Mouse (Mus musculus) kidney, embryonic 14.5 days (tissue): Measurements from ENCODE around the gene Gzmm. TPM values are rescaled to one million over a fixed set of nuclear protein-coding genes. Genes with fewer than 3 reads are reported as not detected.
A peak's percentile ranks its signal among the peaks of the same experiment; 100 is the strongest.

Experiments
- ATAC-seq: fragments of 200-750 bp; cut with Nextera tagmentation; 2 replicates; pipeline ENCODE4 v1.8.0; 2017; ENCODE audit warnings: moderate number of reproducible peaks, mild to moderate bottlenecking, moderate TSS enrichment, moderate library complexity; ENCODE audit not compliant: low FRiP score, low TSS enrichment
- H3K27ac ChIP-seq: fragments of 300-500 bp; sonication (generic); 2 replicates; pipeline ENCODE4 v1.5.1; 2014; ENCODE audit warnings: low read depth, mild to moderate bottlenecking, low read length, moderate library complexity, mixed read lengths
- H3K27me3 ChIP-seq: fragments of 300-500 bp; sonication (generic); 2 replicates; pipeline ENCODE4 v1.6.1; 2014; ENCODE audit warnings: mild to moderate bottlenecking, low read length; ENCODE audit not compliant: control insufficient read depth, insufficient read depth
- H3K36me3 ChIP-seq: fragments of 300-500 bp; sonication (generic); 2 replicates; pipeline ENCODE4 v1.6.1; 2014; ENCODE audit warnings: low read length, mixed read lengths; ENCODE audit not compliant: control insufficient read depth, insufficient read depth
- H3K4me1 ChIP-seq: fragments of 300-500 bp; sonication (generic); 2 replicates; pipeline ENCODE4 v1.6.1; 2014; ENCODE audit warnings: low read length, mixed read lengths; ENCODE audit not compliant: control insufficient read depth, insufficient read depth
- H3K4me2 ChIP-seq: fragments of 300-500 bp; sonication (generic); replicated peaks from 2 replicates; pipeline ENCODE4 v1.6.1; 2014; ENCODE audit warnings: low read depth, mild to moderate bottlenecking, low read length
- H3K4me3 ChIP-seq: fragments of 300-500 bp; sonication (generic); 2 replicates; pipeline ENCODE4 v1.5.1; 2014; ENCODE audit warnings: mild to moderate bottlenecking, low read length
- H3K9ac ChIP-seq: fragments of 300-500 bp; sonication (generic); 2 replicates; pipeline ENCODE4 v1.6.1; 2014; ENCODE audit warnings: low read depth, mild to moderate bottlenecking, low read length, moderate library complexity
- H3K9me3 ChIP-seq: fragments of 300-500 bp; sonication (generic); 2 replicates; pipeline ENCODE4 v1.6.1; 2016; ENCODE audit warnings: low read length; ENCODE audit not compliant: control insufficient read depth
- WGBS: fragments of 180-500 bp; shearing (Covaris S2); extraction: QIAGEN DNeasy Blood & Tissue Kit; methylation state at CpG from one replicate; pipeline ENCODE4 v1.1.7; 2014; 5-methylcytosine and 5-hydroxymethylcytosine counted together
- polyA plus RNA-seq: library from polyadenylated mRNA; unstranded; fragments of >200 nt; fragmentation: Nextera tagmentation; extraction: Ambion mirVana; gene quantifications from 2 replicates; pipeline ENCODE4 v1.2.1, GENCODE M21; 2014

The Gzmm gene
- polyA plus RNA-seq, 1 experiment from 2014 or later = 0.61 TPM

DNA sequence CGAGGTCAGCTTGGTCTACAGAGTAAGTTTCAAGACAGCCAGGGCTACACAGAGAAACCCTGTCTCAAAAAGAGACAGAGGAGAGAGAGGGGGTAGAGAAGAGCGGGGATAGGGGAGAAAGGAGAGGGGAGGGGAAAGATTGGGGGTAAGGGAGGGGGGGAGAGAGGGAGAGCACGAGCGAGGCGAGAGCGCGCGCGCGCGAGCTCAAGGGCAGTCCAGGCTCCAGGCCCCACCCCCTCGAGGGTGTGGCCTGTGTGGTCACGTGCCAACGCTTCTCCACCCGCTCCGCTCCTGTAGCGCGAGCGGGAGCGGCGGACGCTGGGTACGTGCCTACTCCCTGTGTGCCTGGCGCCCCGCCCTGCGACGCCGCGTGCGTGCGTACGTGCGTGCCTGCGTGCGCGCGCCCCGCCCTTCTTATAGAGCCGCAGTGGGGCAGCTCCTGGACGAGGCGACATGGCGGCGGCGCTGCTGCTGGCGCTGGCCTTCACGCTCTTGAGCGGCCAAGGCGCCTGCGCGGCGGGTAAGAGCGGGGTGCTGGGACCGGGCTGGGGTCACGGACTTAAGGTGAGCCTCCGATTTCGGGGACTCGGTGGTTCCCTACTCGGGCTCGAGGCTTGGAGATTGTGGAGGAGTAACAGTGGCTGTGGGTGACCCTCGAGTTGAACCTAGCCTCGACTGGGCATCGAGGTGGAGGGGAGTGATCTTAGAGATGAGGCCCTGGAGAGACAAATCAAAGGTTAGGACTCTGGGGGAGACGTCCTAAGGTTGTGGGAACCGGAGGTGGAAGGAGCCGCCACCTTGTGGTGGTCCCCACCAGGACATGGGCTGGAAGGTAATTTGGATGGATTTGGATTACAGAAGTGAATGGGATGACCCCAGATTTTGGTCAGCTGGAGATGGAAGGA lies 15.5 kb downstream of the Gzmm start, which contains the start of gene Bsg:
TSS of gene Bsg (plus strand) at position 427 of the 905 bp plus-strand sequence.
- peak within 1 kb of the TSS; percentile 80; the same call in 1 of the 2 replicates for H3K27ac ChIP-seq
- peaks cover 23% of the 10 kb centered on the region for H3K36me3 ChIP-seq
- WGBS = under 1% methylated on average over 54 of the region's 65 CpGs
- ATAC-seq = peak; percentile 96
- no peaks in the 10 kb centered on the region for H3K9me3 ChIP-seq
- H3K4me2 ChIP-seq = peak within 1 kb of the TSS; percentile 86
- H3K27me3 ChIP-seq = no peaks in the 10 kb centered on the region
- H3K9ac ChIP-seq = peak within 1 kb of the TSS; percentile 95
- peaks cover 42% of the 10 kb centered on the region for H3K4me1 ChIP-seq
- peak within 1 kb of the TSS; percentile 91 for H3K4me3 ChIP-seq

DNA sequence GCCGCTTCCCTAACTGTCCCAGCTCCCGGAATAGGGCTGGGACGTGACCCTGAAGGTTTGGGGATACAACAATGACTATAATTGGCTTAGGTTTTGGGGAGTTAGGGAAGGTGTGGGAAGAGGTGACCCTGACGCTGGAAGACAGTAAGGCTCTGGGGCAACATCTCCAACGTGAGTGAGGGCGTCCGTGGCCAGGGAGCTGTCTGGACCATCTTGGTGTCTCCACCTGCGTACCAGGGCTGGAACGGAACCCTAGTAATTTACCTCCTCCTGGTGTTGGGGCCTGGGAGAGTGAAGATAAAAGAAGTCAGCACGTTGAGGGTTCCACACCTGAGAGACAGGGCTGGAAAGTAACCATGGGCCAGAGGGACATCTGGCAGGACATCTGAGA lies 16.1 kb downstream of the Gzmm start:
- no peaks in the 10 kb centered on the region for H3K27me3 ChIP-seq
- H3K4me1 ChIP-seq = peaks cover 42% of the 10 kb centered on the region
- ATAC-seq = no peak
- no peaks in the 10 kb centered on the region for H3K9me3 ChIP-seq
- H3K36me3 ChIP-seq = peaks cover 30% of the 10 kb centered on the region
- peak overlapping the region; percentile 86 for H3K4me2 ChIP-seq
- peak overlapping the region; percentile 95 for H3K9ac ChIP-seq
- peak overlapping the region; percentile 91 for H3K4me3 ChIP-seq
- peak overlapping the region; percentile 80; the same call in 1 of the 2 replicates for H3K27ac ChIP-seq
- WGBS = 3% methylated on average over 10 of the region's 10 CpGs

DNA sequence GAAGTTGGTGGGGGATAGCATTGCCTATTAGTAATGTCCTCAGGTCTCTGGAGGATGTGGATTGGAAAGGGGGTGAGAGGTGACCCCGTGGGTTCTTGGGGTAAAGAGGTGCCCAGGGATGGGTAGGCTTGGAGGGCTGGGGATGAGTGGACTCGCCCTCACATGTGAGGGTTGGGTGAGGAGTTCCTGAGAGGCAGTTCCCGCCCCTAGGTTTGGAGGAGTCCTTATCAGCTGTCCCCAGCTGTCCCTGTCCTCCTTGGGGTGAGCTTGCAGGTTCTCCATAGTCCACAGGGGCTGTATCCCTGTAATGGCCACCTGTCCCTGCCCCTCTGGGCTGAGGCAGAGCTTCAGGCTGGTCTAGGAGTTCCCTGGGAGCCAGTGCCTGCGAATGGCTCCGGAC lies 17.1 kb downstream of the Gzmm start:
- peaks cover 38% of the 10 kb centered on the region for H3K4me1 ChIP-seq
- H3K27ac ChIP-seq = no peak overlapping the region
- H3K4me3 ChIP-seq = peak overlapping the region; percentile 91; the same call in 1 of the 2 replicates
- WGBS = 93% methylated on average over 5 of the region's 5 CpGs
- H3K27me3 ChIP-seq = no peaks in the 10 kb centered on the region
- H3K9ac ChIP-seq = peak overlapping the region; percentile 95; the same call in 1 of the 2 replicates
- H3K9me3 ChIP-seq = no peaks in the 10 kb centered on the region
- no peak for ATAC-seq
- H3K4me2 ChIP-seq = peak overlapping the region; percentile 86; the same call in 1 of the 2 replicates
- H3K36me3 ChIP-seq = peaks cover 40% of the 10 kb centered on the region

DNA sequence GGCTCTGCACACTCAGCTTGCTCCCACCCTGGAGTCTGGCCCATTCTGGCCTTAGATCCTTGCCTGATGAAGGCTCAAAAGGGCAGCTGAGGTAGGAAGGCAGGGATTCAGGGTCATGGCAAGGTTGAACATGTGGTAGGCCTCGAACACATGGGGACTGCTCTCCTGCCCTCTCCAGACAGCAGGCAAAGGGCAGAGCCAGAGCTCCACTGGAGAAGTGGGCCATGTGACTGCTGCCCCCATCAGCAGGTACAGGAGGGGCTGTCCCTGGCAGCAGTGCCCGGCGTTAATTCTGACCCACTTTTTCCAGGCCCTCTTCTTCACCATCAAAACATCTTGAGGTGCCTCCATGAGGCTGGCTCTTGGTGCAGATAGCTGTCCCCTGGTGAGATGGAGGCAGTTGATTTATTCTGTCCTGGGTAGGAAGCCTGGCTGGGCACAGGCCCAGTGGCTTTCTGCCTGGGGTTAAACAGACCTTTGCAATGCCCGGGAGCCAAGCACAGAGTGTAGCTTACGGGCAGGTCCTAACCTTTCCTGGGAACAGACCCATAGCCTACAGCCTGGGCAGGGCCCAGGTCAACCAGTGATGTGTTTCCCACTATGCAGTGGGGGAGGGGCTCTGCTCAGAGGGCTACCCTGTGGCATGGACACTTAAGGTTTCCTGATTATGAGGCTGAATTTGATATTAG lies 17.7 kb downstream of the Gzmm start:
- ATAC-seq = no peak
- Histone ChIP-seq H3K4me3 (no peak overlapping the region; the same call in 1 of the 2 replicates), H3K36me3 (peaks cover 46% of the 10 kb centered on the region), H3K9me3 (no peaks in the 10 kb centered on the region), H3K4me2 (peak overlapping the region; percentile 86; the same call in 1 of the 2 replicates), H3K9ac (peak overlapping the region; percentile 12; the same call in 1 of the 2 replicates), H3K27me3 (no peaks in the 10 kb centered on the region), H3K27ac (no peak overlapping the region), H3K4me1 (peaks cover 32% of the 10 kb centered on the region)
- WGBS = 82% methylated on average over 5 of the region's 5 CpGs

DNA sequence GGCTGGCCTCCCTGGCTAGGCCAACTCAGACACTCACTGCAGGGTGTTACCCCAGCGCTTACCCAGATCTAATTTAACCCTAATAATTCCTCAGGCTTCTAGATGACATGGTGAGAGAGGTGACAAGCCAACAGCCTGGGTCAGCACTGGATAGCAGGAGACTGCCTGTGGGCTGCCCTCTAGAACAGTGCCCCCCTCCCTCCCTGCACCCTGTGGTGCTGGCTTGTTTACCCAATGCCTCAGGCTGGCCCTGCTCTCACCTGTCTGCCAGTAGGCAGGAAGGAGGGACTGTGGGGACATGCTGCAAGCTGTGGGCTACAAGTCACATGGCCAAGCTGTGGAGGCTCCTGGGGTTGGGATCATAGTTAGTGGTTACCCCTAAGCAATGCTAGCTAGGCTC lies 18.3 kb downstream of the Gzmm start:
- Histone ChIP-seq H3K4me1 (peaks cover 31% of the 10 kb centered on the region), H3K4me2 (no peak overlapping the region), H3K27ac (no peak overlapping the region), H3K36me3 (peaks cover 51% of the 10 kb centered on the region), H3K9me3 (no peaks in the 10 kb centered on the region), H3K27me3 (no peaks in the 10 kb centered on the region), H3K9ac (no peak overlapping the region), H3K4me3 (no peak overlapping the region)
- ATAC-seq = no peak
- 78% methylated on average over 1 of the region's 1 CpGs for WGBS

DNA sequence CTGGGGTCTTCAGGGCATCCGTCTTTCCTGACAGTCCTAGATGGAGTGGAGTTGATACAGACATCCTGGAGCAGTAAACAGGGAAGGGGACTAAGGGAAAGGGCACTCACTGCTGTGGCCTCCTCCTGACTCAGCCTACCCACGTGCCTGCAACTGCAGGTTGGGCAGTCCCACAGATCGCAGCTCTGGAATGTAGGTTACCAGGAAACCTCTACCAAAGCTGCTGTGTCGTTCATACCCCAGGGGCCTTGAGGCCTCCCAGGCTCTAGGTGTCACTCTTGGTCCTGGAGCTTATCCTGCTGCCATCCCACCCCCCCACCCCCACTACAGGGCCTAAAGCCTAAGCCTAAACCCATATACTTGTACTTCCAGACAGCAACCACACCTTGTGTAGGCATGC lies 18.9 kb downstream of the Gzmm start:
- WGBS = 66% methylated on average over 4 of the region's 4 CpGs
- no peak overlapping the region for H3K27ac ChIP-seq
- no peak for ATAC-seq
- no peaks in the 10 kb centered on the region for H3K9me3 ChIP-seq
- no peaks in the 10 kb centered on the region for H3K27me3 ChIP-seq
- H3K4me1 ChIP-seq = peaks cover 31% of the 10 kb centered on the region
- H3K4me2 ChIP-seq = no peak overlapping the region
- no peak overlapping the region for H3K9ac ChIP-seq
- H3K36me3 ChIP-seq = peaks cover 51% of the 10 kb centered on the region
- no peak overlapping the region for H3K4me3 ChIP-seq

DNA sequence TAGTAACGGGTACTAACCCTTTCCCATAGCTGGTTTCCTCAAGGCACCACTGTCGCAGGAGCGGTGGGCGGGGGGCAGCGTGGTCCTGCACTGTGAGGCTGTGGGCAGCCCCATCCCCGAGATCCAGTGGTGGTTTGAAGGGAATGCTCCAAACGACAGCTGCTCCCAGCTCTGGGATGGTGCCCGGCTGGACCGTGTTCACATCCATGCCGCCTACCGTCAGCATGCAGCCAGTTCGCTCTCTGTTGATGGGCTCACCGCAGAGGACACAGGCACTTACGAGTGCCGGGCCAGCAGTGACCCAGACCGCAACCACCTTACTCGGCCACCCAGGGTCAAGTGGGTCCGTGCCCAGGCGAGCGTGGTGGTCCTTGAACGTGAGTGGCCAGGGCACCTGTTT lies 19.8 kb downstream of the Gzmm start:
- no peaks in the 10 kb centered on the region for H3K9me3 ChIP-seq
- H3K9ac ChIP-seq = no peak overlapping the region
- peaks cover 31% of the 10 kb centered on the region for H3K4me1 ChIP-seq
- H3K4me3 ChIP-seq = no peak overlapping the region
- peaks cover 51% of the 10 kb centered on the region for H3K36me3 ChIP-seq
- no peak overlapping the region for H3K4me2 ChIP-seq
- H3K27ac ChIP-seq = no peak overlapping the region
- no peak for ATAC-seq
- WGBS = 90% methylated on average over 21 of the region's 21 CpGs
- no peaks in the 10 kb centered on the region for H3K27me3 ChIP-seq

DNA sequence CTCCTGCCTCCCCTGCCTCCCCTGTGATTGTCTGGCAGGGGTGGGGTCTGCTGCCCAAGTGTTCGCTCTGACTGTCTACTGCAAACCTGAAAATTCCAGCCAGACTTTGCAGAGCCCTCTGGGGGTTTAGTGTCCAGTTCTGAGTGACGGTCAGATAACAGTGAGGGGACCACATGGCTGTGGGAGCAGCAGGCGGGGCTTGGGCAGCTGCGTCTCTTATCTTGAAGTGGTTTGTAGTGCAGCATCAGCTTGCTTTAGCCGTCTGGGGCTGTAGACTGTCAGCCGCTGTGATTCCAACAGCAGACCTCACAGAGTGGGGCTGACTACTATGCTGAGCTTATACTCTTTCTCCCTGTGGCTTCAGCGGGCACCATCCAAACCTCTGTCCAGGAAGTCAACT lies 20.5 kb downstream of the Gzmm start:
- H3K36me3 ChIP-seq = peaks cover 51% of the 10 kb centered on the region
- peaks cover 31% of the 10 kb centered on the region for H3K4me1 ChIP-seq
- no peak overlapping the region for H3K27ac ChIP-seq
- H3K4me3 ChIP-seq = no peak overlapping the region
- ATAC-seq = no peak
- no peaks in the 10 kb centered on the region for H3K27me3 ChIP-seq
- no peak overlapping the region for H3K4me2 ChIP-seq
- no peak overlapping the region for H3K9ac ChIP-seq
- no peaks in the 10 kb centered on the region for H3K9me3 ChIP-seq
- 83% methylated on average over 7 of the region's 7 CpGs for WGBS
